In the genomic region with DNA sequence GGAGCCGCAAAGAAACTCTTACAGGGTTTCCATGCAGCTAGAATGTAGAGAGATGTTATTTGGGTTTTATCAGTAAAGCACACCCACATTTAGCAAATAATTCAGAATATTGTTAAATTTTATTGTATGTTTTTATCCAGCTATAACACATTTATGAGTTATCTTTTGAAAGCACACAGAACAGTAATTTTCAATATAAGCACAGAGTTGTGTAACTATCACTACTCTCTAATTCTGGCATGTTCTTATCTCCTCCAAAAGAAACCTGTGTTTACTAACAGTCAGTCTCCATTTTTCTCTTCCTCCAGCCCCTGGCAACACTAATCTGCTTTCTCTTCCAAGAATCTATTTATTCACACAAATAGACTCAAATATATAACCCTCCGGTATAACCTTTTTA, we compare ENCODE assay signal across 22 mouse cellular contexts.
"Had no signal": no experiment of that assay in that cellular context is flagged by ENCODE, and none has a peak within 500 bp of the region (broad histone marks: within the 10 kb centered on the region; RNA-seq: fewer than 3 reads in every experiment).

No protein-coding gene starts in this region.

- H3K27me3 ChIP-seq: intestine, embryonic 15.5 days; kidney, embryonic 15.5 days; limb, embryonic 13.5 days; limb, embryonic 15.5 days had no signal

- H3K27ac ChIP-seq: heart, adult 2 months; hindbrain, embryonic 13.5 days; hindbrain, embryonic 15.5 days; intestine, embryonic 15.5 days; kidney, embryonic 15.5 days; kidney, postnatal 0 days; limb, embryonic 13.5 days; limb, embryonic 15.5 days; liver, embryonic 15.5 days had no signal

- H3K9me3 ChIP-seq: hindbrain, embryonic 13.5 days; hindbrain, embryonic 15.5 days; intestine, embryonic 15.5 days; kidney, embryonic 15.5 days; limb, embryonic 13.5 days; limb, embryonic 15.5 days; liver, embryonic 15.5 days had no signal

- H3K4me3 ChIP-seq: heart, adult 2 months; hindbrain, embryonic 13.5 days; hindbrain, embryonic 15.5 days; intestine, embryonic 15.5 days; kidney, embryonic 15.5 days; limb, embryonic 13.5 days; limb, embryonic 15.5 days; liver, embryonic 15.5 days had no signal

- H3K4me1 ChIP-seq: hindbrain, embryonic 13.5 days; hindbrain, embryonic 15.5 days; intestine, embryonic 15.5 days; kidney, embryonic 15.5 days; limb, embryonic 13.5 days; limb, embryonic 15.5 days had no signal

- DNase-seq: gastrocnemius, postnatal 14 days; gastrocnemius, postnatal 36 days; heart, adult 2 months; heart, postnatal 10 days; kidney, adult 18-20 months; kidney, adult 9 months; kidney, postnatal 14 days; kidney, postnatal 36 days; layer of hippocampus, adult 9-11 months; layer of hippocampus, postnatal 36 days; left cerebral cortex, postnatal 4 days had no signal

- ATAC-seq: inflammation-experienced regulatory T-cells, adult 6 months; intestine, embryonic 15.5 days; intestine, postnatal 0 days had no signal

- H3K4me2 ChIP-seq: heart, embryonic 11.5 days; hindbrain, embryonic 13.5 days; hindbrain, embryonic 15.5 days; intestine, embryonic 15.5 days; kidney, embryonic 15.5 days; limb, embryonic 13.5 days; limb, embryonic 15.5 days; liver, embryonic 15.5 days had no signal

- H3K36me3 ChIP-seq: hindbrain, embryonic 13.5 days; hindbrain, embryonic 15.5 days; intestine, embryonic 15.5 days; kidney, embryonic 15.5 days; limb, embryonic 13.5 days; limb, embryonic 15.5 days; liver, embryonic 15.5 days had no signal

- H3K9ac ChIP-seq: hindbrain, embryonic 13.5 days; hindbrain, embryonic 15.5 days; intestine, embryonic 15.5 days; kidney, embryonic 15.5 days; limb, embryonic 13.5 days; limb, embryonic 15.5 days; liver, embryonic 15.5 days had no signal
